Mouse (Mus musculus) embryonic stem cell, embryonic (primary cell): Measurements from ENCODE around the gene Camta2.

Experiments
- CTCF ChIA-PET, 4 experiments: fragments of 300-600 bp in 2 of 4; fragments of 350-600 bp in 2 of 4; sonication (Branson Sonifier 250); formaldehyde crosslinking; loops; one replicate each; lab custom pipeline; 2022; ENCODE audit warnings: inconsistent platforms in 2 of 4; lab: Charles Lee
- POLR2A ChIA-PET, 4 experiments: fragments of 300-600 bp in 2 of 4; fragments of 350-600 bp in 2 of 4; sonication (Branson Sonifier 250); formaldehyde crosslinking; loops; one replicate each; lab custom pipeline; 2022; ENCODE audit warnings: antibody characterized with exemption in 4 of 4, inconsistent platforms in 1 of 4; lab: Charles Lee

Camta2 gene

DNA sequence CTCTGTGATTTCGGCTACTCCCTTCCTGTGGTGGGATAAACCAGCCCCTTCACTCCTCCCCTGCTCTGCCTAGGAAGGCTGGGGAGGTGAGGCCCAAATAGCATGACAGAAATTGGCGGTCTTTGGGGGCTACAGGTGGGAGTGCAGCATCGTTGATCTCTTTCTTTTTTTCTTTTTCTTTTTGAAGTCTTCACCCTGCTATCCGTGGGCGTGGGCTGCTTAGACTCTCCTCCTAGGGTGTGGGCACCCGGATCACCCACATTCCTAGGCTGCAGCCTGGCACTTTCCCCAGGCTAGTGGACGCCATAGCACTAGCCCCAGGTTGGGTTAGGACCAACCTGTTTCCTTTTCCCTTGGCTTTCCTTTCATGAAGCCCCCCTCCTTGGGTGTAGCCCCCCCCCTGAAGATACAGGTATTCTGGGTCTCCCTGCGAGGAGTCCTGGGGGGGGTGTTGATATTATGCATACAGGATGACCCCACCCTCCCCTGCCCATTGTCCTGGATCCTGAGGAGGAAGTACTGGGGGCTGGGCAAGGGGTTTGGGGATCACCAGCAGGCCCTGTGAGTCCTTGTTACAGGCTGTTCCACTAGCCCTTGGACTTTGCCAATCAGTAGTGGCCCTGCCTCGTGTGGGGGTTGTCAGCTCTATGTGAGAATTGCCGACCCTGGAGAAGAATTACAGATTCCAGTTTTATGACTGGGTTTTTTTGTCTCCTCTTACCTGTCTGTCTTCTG lies 13.5 kb upstream of the Camta2 start:
- POLR2A ChIA-PET: interaction anchor here in 2 of 4 experiments (0.9 to 7.0 kb wide), 12 partner anchors 8 to 721 kb away, joined by 3 to 47 read pairs (median 6); partner anchors contain the start of genes Rnf167 (in 2 of the 2), Slc25a11 (in 2 of the 2), Spag7 (in 2 of the 2) and Camta2 (in 1 of the 2)
- CTCF ChIA-PET: interaction anchor here in 2 of 4 experiments (0.9 to 1.6 kb wide), 2 partner anchors 19 kb away, joined by 3 to 5 read pairs; no protein-coding TSS in a partner anchor

DNA sequence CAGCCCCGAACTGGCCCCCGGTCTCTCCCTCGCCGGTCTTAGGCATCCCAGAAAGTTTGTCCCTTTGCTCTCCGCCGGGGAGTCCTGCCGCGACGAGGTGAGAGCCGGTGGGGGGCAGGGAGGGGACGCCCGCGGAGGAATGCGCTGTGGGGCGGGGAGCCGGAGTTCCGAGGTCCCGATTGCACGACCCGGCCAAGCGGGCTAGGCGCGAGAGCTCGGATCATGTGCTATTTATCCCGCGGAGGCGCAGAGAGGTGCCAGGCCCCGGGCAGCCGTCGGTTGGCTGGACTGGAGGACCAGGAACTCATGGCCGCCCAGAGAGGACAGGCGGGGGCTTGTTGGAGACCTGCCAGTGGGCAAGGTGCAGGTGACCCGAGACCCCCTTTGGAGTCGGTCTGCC lies 12.7 kb upstream of the Camta2 start:
- CTCF ChIA-PET: interaction anchor here in 2 of 4 experiments (0.6 to 1.6 kb wide), 8 partner anchors 13 to 361 kb away, joined by 3 to 5 read pairs (median 3); partner anchors contain the start of genes Arrb2 (in 1 of the 2) and Camta2 (in 1 of the 2)
- POLR2A ChIA-PET: interaction anchor here in 3 of 4 experiments (0.9 to 7.0 kb wide), 19 partner anchors 9 to 720 kb away, joined by 3 to 47 read pairs (median 6); partner anchors contain the start of genes Spag7 (in 3 of the 3), Rnf167 (in 2 of the 3), Slc25a11 (in 2 of the 3) and Camta2 (in 1 of the 3)

DNA sequence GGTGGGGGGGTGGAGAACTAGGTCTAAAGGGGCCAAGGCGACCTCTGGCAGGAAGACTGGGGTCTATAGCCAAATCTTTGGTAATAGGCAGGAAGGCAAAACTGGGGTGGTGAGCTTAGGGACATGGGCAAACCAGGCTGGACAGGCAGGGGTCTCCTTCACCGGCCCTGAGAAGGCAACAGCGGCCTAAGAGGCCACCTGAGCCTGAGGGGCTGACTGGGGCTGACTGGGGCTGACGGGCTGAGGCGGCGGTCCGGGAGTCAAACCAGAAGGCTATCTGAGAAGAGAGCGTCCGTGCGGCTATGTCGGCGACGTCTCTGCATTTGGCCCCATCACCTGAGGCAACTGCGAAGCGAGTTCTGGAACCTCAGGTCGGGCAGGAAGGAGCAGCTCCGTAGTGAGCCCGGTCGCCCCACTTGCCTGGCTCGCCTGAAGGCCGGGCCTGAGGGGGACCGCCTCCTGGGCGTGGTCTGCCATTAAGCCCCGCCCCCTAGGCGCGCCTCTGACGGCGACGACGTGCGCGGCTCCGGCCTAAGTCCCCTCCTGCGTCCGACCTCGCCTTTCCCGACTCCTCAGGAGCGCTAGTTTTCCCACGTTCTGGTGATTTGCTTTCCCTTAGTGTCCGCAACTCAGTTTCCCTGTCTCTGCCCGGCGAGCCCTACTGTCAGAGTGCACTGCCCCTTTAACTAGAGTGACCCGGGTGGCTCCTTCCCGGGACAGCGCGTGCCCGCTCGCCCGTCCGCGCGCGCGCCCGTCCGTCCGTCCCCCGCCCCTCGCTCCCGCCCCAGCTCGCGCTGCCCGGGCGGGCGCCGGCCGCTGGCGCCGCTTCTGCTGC lies 12.0 kb upstream of the Camta2 start, which contains the start of the genes Inca1 and Kif1c:
TSS of gene Inca1 (minus strand) at position 434 of the 835 bp plus-strand sequence.
TSS of gene Kif1c (plus strand) at position 827 of the 835 bp plus-strand sequence.
- CTCF ChIA-PET: interaction anchor here in 3 of 4 experiments (0.6 to 1.6 kb wide), 17 partner anchors 9 to 502 kb away, joined by 3 to 8 read pairs (median 3); partner anchors contain the start of genes Arrb2 (in 1 of the 3), Camta2 (in 1 of the 3), Rnf167 (in 1 of the 3) and Slc25a11 (in 1 of the 3)
- POLR2A ChIA-PET: interaction anchor here (0.6 to 7.0 kb wide), 41 partner anchors 8 to 719 kb away, joined by 3 to 47 read pairs (median 4); partner anchors contain the start of genes Rnf167 (in 3 of the 4), Slc25a11 (in 3 of the 4), Spag7 (in 3 of the 4) and Camta2 (in 2 of the 4)

DNA sequence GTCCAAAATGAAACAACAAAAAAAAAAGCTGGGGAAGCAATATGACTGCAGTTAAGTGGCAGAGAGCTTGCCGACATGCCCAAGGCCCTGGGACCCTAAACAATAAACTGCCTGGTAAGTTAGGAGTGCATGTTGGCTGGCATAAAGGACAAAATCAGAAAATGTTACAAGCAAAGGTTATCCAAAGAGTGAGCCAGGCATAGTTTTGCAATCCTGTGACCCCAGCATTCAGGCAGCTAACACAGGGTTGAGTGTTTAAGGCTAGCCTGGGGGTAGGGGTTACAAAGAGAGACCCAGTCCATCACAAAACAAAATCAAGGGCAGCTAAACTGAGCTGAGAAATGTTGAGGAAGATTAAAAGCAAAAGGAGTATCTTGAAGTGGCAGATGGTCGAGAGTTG lies 11.1 kb upstream of the Camta2 start:
- ChIA-PET POLR2A (interaction anchor here (0.6 to 7.0 kb wide), 26 partner anchors 9 to 320 kb away, joined by 3 to 47 read pairs (median 5); partner anchors contain the start of genes Rnf167 (in 3 of the 4), Slc25a11 (in 3 of the 4), Spag7 (in 2 of the 4) and Camta2 (in 1 of the 4)), CTCF (interaction anchor here in 3 of 4 experiments (0.6 to 3.2 kb wide), 9 partner anchors 10 to 79 kb away, joined by 3 to 15 read pairs (median 3); partner anchors contain the start of genes Rnf167 (in 1 of the 3), Slc25a11 (in 1 of the 3) and Spag7 (in 1 of the 3))

DNA sequence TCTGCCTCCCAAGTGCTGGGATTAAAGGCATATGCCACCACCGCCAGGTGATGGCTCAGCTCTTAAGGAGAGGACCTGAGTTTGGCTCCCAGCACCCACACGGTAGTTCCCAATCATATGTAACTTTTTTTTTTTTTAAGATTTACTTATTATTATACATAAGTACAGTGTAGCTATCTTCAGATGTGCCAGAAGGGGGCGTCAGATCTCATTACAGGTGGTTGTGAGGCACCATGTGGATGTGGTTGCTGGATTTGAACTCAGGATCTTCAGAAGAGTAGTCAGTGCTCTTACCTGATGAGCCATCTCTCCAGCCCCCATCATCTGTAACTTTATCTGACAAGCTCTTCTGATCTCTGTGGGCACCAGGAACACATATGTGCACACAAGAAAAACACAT lies 9.5 kb upstream of the Camta2 start:
- ChIA-PET CTCF (interaction anchor here in 3 of 4 experiments (0.6 to 3.2 kb wide), 13 partner anchors 10 to 1714 kb away, joined by 3 to 15 read pairs (median 5); partner anchors contain the start of genes Camta2 (in 1 of the 3) and Smtnl2 (in 1 of the 3)), POLR2A (interaction anchor here in 2 of 4 experiments (0.6 to 7.0 kb wide), 11 partner anchors 10 to 80 kb away, joined by 3 to 47 read pairs (median 4); partner anchors contain the start of genes Rnf167 (in 2 of the 2), Slc25a11 (in 2 of the 2), Pfn1 (in 1 of the 2) and Spag7 (in 1 of the 2))

DNA sequence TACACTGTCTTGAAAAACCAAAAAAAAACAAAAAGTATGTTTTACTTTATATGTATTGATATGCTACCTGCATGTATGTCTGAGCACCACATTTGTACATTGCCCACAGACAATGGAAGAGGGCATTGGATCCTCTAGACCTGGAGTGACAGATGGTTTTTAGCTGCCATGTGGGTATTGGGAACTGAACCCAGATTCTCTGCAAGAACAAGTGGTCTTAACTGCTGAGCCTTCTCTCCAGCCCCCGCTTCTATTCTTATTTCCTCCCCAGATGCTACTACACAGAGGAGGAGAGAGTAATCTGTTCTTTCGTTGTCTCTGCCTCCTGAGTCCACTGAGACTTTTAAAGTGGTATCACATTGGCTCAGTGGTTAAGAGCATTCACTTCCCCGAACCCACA lies 5.6 kb upstream of the Camta2 start:
- CTCF ChIA-PET: interaction anchor here in 2 of 4 experiments (0.6 to 0.7 kb wide), 2 partner anchors 12 to 22 kb away, joined by 5 to 6 read pairs; no protein-coding TSS in a partner anchor
- POLR2A ChIA-PET: interaction anchor here in 2 of 4 experiments (0.5 to 0.8 kb wide), 3 partner anchors 23 to 935 kb away, joined by 3 read pairs; partner anchors contain the start of gene Polr2a (in 1 of the 2)

DNA sequence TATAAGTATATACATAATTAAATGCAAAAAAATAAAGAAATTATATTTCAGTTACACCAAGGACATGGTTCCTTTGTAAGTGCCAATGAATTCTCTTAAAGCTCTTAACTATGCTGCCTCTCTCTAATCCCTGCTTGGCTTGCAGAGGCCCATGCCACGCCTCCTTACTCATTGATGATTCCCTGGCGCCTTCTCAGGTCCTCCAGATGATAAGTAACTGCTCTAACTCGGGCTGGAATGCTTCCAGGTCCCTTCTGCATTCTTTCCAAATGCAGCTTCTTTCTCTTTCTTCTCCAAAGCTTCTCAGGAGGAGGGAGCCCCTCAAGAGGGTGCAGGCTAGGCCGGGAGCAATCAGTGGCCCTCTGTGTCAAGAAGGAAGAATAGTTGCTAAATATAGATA lies 1.7 kb upstream of the Camta2 start:
- CTCF ChIA-PET: no interaction called here

DNA sequence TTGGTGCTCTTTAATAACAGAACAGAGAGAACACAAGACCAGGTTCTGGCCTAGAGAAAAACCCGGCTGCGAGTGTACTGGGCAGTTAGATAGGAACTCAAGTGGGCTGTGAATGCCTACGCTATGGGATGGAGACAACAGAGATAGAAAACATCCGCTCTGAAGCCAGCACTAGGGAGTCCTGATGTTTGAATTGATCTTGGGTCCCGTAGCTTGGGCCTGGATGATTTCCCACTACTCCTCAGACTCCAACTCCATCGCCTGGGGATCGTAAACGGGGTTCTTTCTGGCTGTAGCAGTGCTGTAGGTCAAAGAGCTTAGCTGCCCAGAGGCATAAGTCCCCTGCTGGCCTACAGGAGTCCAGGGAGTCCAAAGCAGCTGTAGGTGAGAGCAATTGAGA lies 467 bp upstream of the Camta2 start:
- CTCF ChIA-PET: interaction anchor here (0.5 to 2.7 kb wide), 9 partner anchors 9 to 1534 kb away, joined by 3 to 8 read pairs (median 5); partner anchors contain the start of genes Inca1 (in 1 of the 4) and Kif1c (in 1 of the 4)
- POLR2A ChIA-PET: interaction anchor here in 3 of 4 experiments (0.5 to 5.4 kb wide), 18 partner anchors 8 to 488 kb away, joined by 3 to 56 read pairs (median 5); partner anchors contain the start of genes Inca1 (in 2 of the 3), Kif1c (in 2 of the 3), Rnf167 (in 2 of the 3) and Slc25a11 (in 2 of the 3)

More for the DNA sequence above, 1.7 kb upstream of the Camta2 start:
- POLR2A ChIA-PET: interaction anchor here in 3 of 4 experiments (0.5 to 5.4 kb wide), 10 partner anchors 9 to 43 kb away, joined by 3 to 56 read pairs (median 4); partner anchors contain the start of genes Spag7 (in 2 of the 3), Inca1 (in 1 of the 3), Kif1c (in 1 of the 3) and Rnf167 (in 1 of the 3)

DNA sequence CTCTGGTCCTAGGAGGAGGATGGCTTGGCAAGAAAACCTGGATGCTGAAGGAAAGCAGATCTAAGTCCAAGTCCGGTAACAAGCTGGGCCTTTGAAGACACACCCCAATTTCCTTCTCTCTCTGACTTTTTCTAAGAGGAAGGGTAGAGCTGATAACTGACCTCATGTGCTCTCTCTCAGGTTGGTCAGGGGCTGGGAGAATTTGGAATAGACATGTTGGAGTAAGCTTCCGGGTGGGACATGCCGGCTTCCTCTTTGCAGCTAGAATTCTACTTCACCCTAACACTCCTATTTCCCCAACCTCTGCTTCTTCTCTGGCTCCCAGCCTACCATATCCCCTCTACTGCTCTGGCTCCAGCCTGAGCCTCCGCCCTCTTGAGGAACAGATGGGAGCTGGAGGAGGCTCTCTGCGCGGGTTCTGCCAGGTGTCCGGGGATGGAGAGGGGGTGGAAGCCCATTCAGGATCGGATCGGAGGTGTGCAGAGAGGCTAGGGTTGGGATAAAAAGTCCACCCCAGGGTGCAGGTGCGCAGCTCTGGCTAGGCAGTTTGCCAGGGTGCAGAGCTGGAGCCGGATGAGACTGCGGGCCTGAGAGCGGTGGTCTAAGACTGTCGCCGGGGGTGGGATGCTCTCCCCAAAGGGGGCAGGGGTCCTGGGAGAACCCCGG lies 871 bp downstream of the Camta2 start:
- CTCF ChIA-PET: interaction anchor here in 3 of 4 experiments (0.5 to 2.7 kb wide), 20 partner anchors 9 to 652 kb away, joined by 3 to 19 read pairs (median 4); partner anchors contain the start of genes Rnf167 (in 2 of the 3), Slc25a11 (in 2 of the 3), Spag7 (in 2 of the 3) and Inca1 (in 1 of the 3)
- POLR2A ChIA-PET: interaction anchor here (0.6 to 5.4 kb wide), 30 partner anchors 10 to 487 kb away, joined by 3 to 56 read pairs (median 4); partner anchors contain the start of genes Inca1 (in 3 of the 4), Kif1c (in 3 of the 4), Spag7 (in 3 of the 4) and Rnf167 (in 2 of the 4)

DNA sequence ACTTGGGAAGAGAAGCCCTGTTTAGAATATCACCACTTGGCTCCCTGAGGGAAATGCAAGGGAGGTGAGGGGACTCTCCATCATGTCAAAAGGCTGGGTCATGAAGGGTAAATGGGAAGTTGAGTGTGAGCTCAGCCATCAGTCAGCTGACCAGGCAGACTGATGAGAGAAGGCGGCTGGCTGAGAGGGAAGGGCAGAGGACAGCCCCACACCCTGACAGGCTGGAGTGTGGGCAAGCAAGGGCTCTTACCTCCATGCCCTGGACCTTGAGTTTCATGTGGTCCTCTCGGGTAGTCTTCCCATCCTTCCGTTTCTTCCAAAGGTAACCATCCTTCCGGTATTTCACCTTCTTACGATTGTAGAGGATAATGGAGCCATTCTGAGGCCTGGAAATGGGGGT lies 4.3 kb downstream of the Camta2 start:
- CTCF ChIA-PET: no interaction called here

DNA sequence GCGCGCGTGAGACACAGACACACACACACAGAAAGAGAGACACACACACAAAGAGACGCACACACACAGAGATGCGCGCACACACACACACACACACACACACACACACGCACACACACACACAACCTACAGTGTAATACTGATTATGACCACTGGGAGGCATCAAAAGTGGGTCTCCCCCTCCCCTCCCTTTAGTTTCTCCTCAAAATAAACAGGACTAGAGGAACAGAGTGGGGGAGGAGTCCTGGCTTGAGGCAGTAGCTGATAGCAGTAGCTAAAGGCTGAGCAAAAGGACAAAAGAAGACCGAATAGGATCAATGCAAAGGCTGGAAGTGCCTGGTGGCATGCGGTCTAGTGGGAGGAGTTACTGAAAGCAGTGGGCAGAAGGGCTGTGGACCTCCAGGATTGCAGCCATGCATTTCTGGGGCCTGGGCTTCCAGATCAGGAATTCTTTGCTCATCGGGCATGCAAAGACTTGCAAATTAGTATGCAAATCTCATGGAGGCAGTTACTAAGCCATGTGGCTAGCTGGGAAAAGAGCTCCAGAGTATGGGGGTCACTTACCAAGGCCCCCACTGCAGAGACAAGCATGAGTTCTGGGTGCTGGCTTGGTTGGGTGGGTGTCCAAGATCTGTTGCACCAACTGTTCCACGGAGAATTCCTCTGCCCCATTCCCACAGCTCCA lies 5.9 kb downstream of the Camta2 start:
- ChIA-PET CTCF (interaction anchor here (0.5 to 3.3 kb wide), 29 partner anchors 9 to 1612 kb away, joined by 3 to 40 read pairs (median 4); partner anchors contain the start of genes Kif1c (in 2 of the 4), Spag7 (in 2 of the 4), Gltpd2 (in 1 of the 4) and Gm21988 (in 1 of the 4)), POLR2A (interaction anchor here in 3 of 4 experiments (0.6 to 10.0 kb wide), 37 partner anchors 8 to 701 kb away, joined by 3 to 146 read pairs (median 4); partner anchors contain the start of genes Inca1 (in 3 of the 3), Kif1c (in 3 of the 3), Rnf167 (in 3 of the 3) and Slc25a11 (in 3 of the 3))

More for the DNA sequence above, 4.3 kb downstream of the Camta2 start:
- POLR2A ChIA-PET: interaction anchor here in 3 of 4 experiments (0.6 to 10.0 kb wide), 7 partner anchors 9 to 37 kb away, joined by 4 to 146 read pairs (median 7); partner anchors contain the start of genes Spag7 (in 2 of the 3), Inca1 (in 1 of the 3), Kif1c (in 1 of the 3) and Rnf167 (in 1 of the 3)

DNA sequence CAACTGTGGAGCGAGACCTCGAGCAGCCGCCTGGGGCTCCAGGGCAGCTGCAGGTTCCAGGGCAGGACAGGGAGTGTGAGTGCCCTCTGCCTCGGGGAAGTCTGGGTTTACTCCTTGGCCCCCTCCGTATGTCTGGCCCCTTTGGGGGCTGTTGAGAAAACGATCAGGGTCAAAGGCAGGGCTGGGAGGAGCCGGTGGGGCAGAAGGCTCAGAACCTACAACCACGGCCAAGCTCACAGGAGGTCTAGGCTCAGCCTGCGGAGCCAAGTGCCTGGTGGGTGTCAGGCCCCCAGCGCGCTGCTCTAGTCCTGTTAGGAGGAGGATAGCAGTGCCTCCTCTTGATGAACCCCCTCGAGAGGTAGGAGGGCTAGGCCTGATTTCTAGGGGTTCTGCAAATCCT lies 6.7 kb downstream of the Camta2 start:
- ChIA-PET POLR2A (interaction anchor here (0.6 to 10.0 kb wide), 26 partner anchors 11 to 338 kb away, joined by 3 to 146 read pairs (median 4); partner anchors contain the start of genes Spag7 (in 3 of the 4), Rnf167 (in 2 of the 4), Slc25a11 (in 2 of the 4) and Derl2 (in 1 of the 4)), CTCF (interaction anchor here in 3 of 4 experiments (0.7 to 3.3 kb wide), 11 partner anchors 8 to 394 kb away, joined by 3 to 40 read pairs (median 3); partner anchors contain the start of gene Spag7 (in 1 of the 3))

DNA sequence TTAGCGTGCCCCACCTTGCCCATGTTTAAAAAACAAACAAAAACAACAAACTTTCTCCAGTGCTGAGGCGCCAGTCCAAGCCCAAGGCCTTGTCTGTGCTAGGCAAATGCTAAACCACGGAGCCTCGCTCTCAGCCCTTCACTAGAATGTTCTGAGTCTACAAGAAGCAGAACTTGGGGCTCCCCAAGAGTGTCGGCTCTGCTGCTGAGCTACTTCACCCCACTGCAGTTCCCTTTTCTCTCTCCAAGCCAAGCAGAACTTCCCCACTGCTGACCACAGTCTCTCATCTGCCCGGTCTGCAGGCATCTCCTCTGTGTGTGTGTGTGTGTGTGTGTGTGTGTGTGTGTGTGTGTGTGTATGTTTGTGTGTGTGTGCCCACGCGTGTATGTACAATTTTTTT lies 8.0 kb downstream of the Camta2 start:
- ChIA-PET CTCF (interaction anchor here in 2 of 4 experiments (0.6 to 3.3 kb wide), 4 partner anchors 11 to 98 kb away, joined by 9 to 40 read pairs (median 13); partner anchors contain the start of gene Spag7 (in 1 of the 2)), POLR2A (interaction anchor here in 2 of 4 experiments (1.0 to 10.0 kb wide), 11 partner anchors 8 to 159 kb away, joined by 3 to 146 read pairs (median 4); partner anchors contain the start of genes Rnf167 (in 2 of the 2), Slc25a11 (in 2 of the 2), Spag7 (in 2 of the 2) and Camta2 (in 1 of the 2))

DNA sequence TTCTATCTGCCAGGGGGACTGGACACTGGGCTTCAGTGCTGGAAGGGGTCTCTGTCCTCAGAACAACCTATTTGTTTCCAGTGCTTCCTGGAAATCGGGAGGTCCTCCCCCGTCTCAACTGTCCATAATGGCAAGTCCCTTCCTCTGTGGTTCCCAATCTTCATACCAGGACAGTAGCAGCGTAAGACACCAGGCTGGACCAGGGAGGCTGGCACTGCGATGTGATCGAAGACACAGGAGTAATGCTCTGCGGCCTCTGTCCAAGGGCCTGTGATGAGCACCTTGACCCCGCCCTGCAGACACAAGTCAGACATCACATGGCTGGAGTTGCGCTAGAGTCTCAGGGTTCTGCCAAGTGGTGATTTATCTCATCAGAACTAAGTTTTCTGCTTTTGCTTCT lies 8.5 kb downstream of the Camta2 start:
- ChIA-PET CTCF (interaction anchor here in 1 of 4 experiments (0.7 to 3.1 kb wide), 2 partner anchors 98 to 163 kb away, joined by 3 to 9 read pairs; no protein-coding TSS in a partner anchor), POLR2A (interaction anchor here in 3 of 4 experiments (0.6 to 10.0 kb wide), 5 partner anchors 9 to 1622 kb away, joined by 3 to 146 read pairs (median 24); partner anchors contain the start of genes Spag7 (in 2 of the 3), Camta2 (in 1 of the 3), Rnf167 (in 1 of the 3) and Slc25a11 (in 1 of the 3))
